Mouse (Mus musculus) kidney, postnatal 25 days (tissue): ENCODE data around the gene Ybx1.

Experiments used
- DNase-seq, 2 experiments: peaks; one replicate each; pipeline ENCODE4 v3.0.0; 2021; ENCODE audit warnings: mixed read lengths in 2 of 2

Ybx1 gene

DNA sequence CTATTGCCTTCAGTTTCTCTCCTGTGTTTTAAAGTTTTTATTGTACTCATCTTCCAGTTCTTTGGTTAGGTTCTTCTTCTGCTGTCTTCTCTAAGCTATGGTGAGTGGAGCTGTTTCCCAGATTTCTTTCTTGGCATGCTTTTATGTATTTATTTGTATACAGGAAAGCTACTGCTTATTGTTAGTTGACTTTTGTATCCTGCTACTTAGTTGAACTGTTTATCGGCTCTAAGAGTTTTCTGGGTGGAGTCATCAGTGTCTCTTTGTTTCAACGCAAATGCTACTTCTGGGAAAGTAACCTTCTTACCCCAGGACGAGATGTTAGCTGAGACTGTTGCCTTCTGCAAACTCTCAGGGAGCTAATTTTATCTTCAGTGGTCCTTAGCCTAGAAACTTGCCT is 30.9 kb downstream of the Ybx1 start:
- no peak for DNase-seq

DNA sequence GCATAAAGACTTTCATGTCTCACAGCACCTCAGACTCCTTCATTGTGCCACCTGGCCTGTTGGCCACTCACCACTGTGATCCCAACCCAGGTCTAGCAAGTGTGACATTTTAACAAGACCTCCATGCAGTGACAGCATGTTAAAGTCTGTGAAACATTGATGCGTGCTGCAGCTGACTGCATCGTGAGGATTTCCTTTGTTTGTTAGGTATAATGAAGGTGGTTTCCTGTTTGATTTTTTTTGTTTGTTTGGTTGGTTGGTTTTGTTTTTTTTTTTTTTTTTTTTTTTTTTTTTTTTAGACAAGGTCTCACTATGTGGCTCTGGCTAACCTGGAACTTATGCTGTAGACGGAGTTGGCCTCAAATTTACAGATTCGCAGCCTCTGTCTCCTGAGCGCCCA is 31.9 kb downstream of the Ybx1 start:
- peak in 1 of 2 experiments; percentile 24 for DNase-seq

GRCm38 (mm10) chr4:119261087-119261713 is 33.2 kb downstream of the Ybx1 start:
- peak in 1 of 2 experiments; percentile 43 for DNase-seq

DNA sequence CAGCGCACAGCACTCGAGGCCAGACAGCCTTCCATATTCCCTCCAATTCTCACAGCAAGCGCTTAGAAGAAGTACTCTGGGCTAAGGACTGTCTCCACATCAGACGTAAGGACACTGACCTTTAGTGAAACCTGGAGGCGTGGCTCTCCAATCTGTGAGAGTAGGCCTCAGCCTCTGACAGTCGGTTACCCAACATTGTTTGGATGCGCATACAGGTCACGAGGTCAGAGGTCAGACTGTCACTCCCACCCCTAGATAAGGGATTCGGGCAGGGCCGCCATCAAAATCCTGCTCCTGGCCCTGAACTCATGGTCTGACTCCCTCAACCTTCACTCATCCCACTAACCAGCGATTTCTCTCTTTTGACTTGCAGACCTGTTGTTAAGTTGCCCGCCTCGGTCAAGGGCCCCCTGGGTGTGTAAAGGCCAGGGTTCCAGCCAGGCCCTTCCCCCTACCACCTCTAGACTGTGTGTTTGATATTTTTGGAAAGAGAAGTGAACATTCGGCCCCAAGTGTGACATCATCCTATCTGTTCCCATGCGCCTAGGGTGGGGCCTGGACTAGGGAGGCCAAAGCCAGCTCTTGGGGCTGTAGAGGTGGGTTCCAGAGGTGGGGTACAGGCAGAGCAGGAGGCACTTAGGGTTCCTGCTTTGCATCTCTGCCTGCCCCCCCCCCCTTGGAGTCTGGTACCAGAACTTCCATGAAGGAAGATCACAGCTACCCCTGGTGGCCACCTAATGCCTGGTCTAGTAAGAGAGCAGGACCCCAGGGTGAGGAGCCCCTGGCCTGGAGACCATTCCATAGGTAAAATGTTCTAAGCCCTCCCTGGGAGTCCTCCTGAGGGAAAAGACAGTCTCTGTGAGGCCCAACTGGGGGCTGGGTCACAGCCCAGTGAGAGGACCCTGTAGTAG is 34.8 kb downstream of the Ybx1 start:
- no peak for DNase-seq

- peak in 1 of 2 experiments; percentile 60 for DNase-seq
These were observed 37.3 kb downstream of the Ybx1 start for GRCm38 (mm10) chr4:119257083-119257482.

GRCm38 (mm10) chr4:119255351-119255750 is 39.1 kb downstream of the Ybx1 start, which contains the start of gene Cldn19:
TSS of gene Cldn19 (plus strand) at chr4:119255414.
- peak in 1 of 2 experiments; percentile 45 for DNase-seq

GRCm38 (mm10) chr4:119254012-119254618 is 40.3 kb downstream of the Ybx1 start:
- peak; percentile 54 to 86 for DNase-seq

DNA sequence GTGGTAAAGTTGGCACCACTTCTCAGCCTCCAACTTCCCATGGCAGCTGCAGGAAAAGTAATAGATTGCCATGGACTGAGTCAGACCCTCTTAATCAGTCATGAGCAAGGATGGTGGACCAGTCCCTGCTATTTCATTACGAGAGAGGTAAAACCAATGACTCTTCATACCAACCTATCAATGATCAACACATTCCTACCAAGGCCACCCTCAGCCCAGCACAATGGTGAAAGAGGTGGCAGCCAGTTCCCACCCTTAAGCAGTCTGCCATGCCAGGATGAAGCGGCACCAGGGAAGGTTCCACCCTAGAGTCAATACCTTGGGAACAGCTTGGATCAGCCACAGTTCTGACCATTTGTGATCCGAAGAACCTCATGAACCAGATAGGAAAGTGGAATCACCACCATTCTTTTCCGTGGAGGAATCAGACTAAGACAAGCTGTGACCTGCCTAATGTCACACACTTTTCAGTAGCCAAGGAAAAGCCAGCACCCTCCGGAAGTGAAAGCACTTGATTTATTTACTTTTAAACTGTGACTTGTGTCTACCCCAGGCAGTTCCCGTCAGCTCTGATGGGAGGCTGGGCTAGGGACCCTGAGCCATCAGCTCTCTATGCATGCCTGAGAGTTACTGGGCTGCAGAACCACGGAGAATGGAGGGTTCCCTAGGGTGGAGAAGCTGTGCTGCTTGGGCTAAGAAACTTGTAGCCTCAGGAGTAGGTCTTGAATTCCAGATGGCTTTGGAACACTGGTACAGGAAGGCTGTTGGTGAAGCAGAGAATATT is 42.2 kb downstream of the Ybx1 start:
- DNase-seq, result peak in 1 of 2 experiments; percentile 66

DNA sequence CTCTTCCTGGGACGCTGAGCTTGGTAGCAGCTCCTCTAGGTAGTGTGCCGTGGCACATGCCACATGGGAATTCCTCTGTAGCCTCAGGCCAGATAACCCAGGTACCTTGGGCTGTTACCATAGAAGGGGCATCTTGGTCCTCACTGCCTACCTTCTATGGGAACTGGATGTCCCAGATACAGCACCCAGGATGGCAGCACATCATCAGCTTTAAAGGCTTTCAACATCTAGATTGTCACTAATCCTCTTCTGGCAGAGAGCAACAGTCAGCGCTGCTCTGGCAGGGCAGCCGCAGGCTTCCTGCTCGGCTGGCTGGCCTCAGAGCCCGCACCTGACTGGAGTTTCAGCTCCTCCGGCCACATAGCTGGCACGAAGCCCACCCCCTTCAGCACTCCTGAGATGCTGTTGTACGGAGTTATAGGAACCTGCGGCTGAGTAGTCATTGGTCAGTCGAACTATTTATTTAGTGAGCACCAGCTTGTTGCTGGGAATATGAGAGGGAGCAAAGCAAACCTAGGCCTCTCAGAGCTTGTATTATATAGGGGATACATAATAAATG is 45.9 kb downstream of the Ybx1 start:
- peak; percentile 50 to 72 for DNase-seq

- DNase-seq, result peak; percentile 85 to 88
These were observed 46.8 kb downstream of the Ybx1 start for GRCm38 (mm10) chr4:119247462-119248235.

DNA sequence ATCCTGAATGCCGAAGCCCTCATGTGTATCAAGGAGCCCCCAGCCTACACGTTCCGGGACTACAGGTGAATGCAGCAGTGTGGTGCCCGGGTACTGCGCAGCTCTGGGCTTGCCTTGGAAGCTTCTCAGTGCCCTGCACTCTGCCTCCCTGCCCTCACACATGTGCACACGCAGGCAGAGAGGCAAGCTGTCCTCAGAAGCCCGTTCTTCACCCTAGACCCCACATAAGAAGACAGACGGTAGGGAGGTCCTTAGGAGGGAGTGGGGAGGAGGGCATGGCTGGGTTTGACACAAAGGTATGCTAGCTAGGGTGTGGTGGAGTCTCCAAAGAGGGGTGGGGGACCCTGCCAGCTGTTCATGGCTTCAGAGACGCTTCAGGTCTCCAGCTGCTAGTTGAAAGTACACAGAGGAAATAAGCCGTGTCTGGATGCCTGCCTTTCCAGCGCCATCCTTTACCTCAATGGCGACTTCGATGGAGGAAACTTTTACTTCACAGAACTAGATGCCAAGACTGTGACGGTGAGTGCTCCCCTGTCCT is 47.6 kb downstream of the Ybx1 start:
- no peak for DNase-seq

GRCm38 (mm10) chr4:119245961-119246360 is 48.4 kb downstream of the Ybx1 start:
- no peak for DNase-seq

DNA sequence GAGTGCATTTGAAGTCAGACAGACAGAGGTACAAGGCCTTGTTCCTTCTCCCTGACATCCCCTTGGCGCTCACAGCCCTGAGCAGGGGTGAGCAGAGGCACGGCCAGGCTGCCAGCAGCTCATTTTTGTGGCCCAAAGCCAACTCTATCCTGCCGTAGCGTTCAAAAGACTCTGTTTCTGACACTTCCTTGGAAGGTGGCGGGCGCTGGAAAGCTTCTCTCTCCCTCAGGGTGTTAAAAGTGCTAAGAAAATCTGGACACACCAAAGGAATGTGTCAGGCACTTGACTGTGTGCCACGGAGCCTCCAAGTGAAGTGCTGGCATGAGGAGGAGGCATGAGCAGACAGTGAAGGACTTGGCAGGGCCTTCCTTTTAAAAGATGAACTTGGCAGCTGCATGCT is 48.8 kb downstream of the Ybx1 start:
- DNase-seq, result peak; percentile 29 to 51

GRCm38 (mm10) chr4:119244468-119245240 is 49.8 kb downstream of the Ybx1 start:
- DNase-seq, result no peak

GRCm38 (mm10) chr4:119242571-119242970 is 51.8 kb downstream of the Ybx1 start:
- peak in 1 of 2 experiments; percentile 42 for DNase-seq

DNA sequence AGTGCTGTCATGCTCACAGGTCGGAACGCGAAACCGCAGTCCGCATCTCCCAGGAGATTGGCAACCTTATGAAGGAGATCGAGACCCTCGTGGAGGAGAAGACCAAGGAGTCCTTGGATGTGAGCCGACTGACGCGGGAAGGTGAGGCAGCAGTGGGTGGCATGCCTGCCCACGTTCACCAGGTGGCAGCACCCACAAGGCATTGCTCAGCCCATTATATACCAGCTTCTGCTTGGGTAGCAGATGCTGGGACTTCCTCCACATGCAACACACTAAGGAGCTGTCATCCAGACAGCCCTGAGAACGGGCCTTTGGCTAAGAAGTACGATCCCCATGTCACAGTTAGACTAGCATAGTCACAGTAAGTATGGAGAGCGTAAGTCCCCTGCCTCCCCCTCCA is 52.7 kb downstream of the Ybx1 start:
- peak; percentile 51 to 52 for DNase-seq

DNA sequence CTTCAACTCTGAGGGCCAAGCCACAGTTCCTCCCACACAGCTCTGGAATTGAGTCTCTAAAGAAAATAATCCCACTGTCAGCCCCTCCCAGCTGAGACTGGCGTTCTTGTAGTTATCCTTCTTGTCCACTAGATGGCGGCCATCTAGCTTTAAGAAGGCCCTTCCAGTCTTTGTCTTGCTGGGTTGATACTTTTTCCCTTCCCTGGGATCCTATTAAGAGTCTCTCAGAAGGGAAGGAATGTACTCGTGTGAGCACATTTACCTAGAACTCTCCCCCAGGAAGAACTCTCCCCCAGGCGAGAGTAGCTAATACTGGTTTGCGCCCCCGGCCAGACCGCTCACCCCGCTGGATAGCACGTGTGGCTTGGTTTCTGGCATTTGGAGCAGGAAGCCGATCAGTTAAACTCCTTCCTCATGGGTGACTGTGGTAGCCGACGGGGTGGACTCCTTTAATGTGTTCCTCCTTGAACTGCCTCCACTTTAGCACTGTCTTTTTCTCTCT is 55.2 kb downstream of the Ybx1 start:
- peak in 1 of 2 experiments; percentile 48 for DNase-seq

DNA sequence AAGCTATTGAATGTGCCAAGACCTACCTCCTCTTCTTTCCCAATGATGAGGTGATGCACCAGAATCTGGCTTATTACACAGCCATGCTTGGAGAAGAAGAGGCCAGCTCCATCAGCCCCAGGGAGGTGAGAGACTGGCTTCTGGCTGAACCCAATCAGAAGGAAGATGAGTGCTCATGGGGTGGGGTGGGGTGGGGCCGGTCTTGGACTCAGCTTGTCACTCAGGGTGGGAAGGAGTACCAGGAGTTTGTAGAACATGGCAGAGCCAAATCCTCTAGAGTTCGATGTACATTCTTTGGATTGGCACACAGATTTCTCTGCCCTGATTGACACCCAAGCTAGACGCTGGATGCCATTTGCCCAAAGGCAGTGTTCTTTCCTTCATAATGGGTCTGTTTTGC is 55.7 kb downstream of the Ybx1 start:
- DNase-seq, result no peak

- no peak for DNase-seq
These were observed 60.1 kb downstream of the Ybx1 start for GRCm38 (mm10) chr4:119234348-119234747.

DNA sequence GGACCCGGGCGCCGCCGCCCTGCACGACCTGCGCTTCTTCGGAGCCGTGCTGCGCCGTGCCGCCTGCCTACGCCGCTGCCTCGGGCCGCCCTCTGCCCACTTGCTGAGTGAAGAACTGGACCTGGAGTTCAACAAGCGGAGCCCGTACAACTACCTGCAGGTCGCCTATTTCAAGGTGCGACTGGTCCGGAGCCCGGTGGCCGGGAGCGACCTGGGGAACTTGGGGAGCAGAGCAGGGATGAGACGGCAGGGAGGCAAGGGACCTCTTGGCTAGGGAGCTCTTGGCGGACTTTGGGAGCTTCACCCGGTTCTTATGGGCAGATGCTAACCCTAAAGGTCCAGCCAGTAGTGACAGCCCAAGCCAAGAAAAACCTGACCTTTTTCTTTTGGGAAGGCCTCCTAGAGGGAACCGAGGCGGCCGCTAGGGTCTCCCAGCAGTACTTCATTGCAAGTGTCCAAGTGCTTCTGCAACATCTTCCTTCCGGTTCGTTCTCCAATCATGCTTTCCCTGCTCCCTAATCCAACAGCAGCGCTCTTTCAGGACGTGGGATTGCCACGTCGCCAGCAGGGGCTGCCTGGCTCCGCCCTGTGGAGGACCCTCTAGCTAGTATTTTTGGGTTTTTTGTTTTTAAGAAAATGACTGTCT is 61.0 kb downstream of the Ybx1 start:
- DNase-seq, result peak; percentile 35 to 69
